ENCODE assay signal across 19 mouse cellular contexts in the genomic region with DNA sequence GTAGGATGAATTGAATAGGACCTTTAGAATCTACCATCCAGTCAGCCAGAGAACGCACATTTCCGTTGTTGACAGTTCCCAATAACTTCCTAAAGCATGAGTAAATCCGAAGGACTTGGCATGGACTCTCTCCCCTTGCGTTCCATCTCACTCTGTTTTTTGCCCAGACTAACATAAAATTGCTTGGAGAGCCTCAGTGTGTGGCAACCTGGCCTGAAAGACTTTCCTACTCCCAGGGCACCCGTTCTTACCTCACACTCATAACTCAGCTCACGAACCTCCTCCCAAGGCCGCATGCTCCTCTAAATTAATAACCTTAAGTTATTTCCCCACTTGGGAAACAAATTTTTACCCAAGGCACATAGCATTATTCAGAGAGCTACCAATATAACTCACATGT. TPM values are rescaled to one million over a fixed set of nuclear protein-coding genes. Genes with fewer than 3 reads are reported as not detected.
A peak's percentile ranks its signal among the peaks of the same experiment; 100 is the strongest.
DNase-seq lines count a peak whose midpoint lies in the region; ATAC-seq and TF ChIP-seq lines count a peak whose summit lies in the region.
"Had no signal": no experiment of that assay in that cellular context is flagged by ENCODE, and none has a peak within 500 bp of the region (broad histone marks: within the 10 kb centered on the region; RNA-seq: fewer than 3 reads in every experiment).

No protein-coding gene starts in this region.

- ATAC-seq in embryonic facial prominence, embryonic 13.5 days (ENCODE audit: insufficient number of reproducible peaks, insufficient read depth, low FRiP score, low TSS enrichment, low read depth): no peak
- no peak for ATAC-seq in embryonic facial prominence, embryonic 15.5 days (ENCODE audit: insufficient number of reproducible peaks, low FRiP score, low TSS enrichment, low read depth)
- no peak for ATAC-seq in stomach, postnatal 0 days (ENCODE audit: low FRiP score, low TSS enrichment)

- no peak for TF ChIP-seq RAD21 in CH12.LX (IDR thresholded peaks at IDR 0.05; ENCODE audit: low read depth, low read length)

- no peaks in the 10 kb centered on the region for H3K79me2 ChIP-seq in CH12.LX (replicated peaks; ENCODE audit: control insufficient read depth, extremely low read depth, insufficient read depth, poor library complexity, severe bottlenecking)

- no peak overlapping the region for H3K4me3 ChIP-seq in embryonic facial prominence, embryonic 13.5 days
- H3K4me3 ChIP-seq in embryonic facial prominence, embryonic 10.5 days: no peak overlapping the region
- H3K4me3 ChIP-seq in CH12.LX (replicated peaks in 1 of 3; ENCODE audit: low read depth in 2 of 3, low read length in 2 of 3, poor library complexity in 1 of 3): peak overlapping the region in 1 of 3 experiments; percentile 0
- no peak overlapping the region for H3K4me3 ChIP-seq in embryonic facial prominence, embryonic 15.5 days (replicated peaks)
- no peak overlapping the region for H3K4me3 ChIP-seq in stomach, postnatal 0 days (ENCODE audit: low read depth, low read length)
- H3K4me3 ChIP-seq: forebrain, embryonic 13.5 days; heart, embryonic 10.5 days; hindbrain, embryonic 13.5 days had no signal

- 0 out of 2 replicates have a peak, but pooled peaks have one; percentile 10 for TF ChIP-seq POLR2A in CH12.LX (IDR thresholded peaks at IDR 0.05; ENCODE audit: low read depth, low read length)

- H3K27ac ChIP-seq in embryonic facial prominence, embryonic 13.5 days: peak overlapping the region; percentile 55; the same call in 1 of the 2 replicates
- H3K27ac ChIP-seq in embryonic facial prominence, embryonic 10.5 days (replicated peaks): no peak overlapping the region
- H3K27ac ChIP-seq in CH12.LX (ENCODE audit: insufficient read depth, low read depth): peak overlapping the region; percentile 68
- H3K27ac ChIP-seq in embryonic facial prominence, embryonic 15.5 days (replicated peaks): peak overlapping the region; percentile 68
- H3K27ac ChIP-seq in stomach, postnatal 0 days (replicated peaks): peak overlapping the region; percentile 61
- H3K27ac ChIP-seq: forebrain, embryonic 13.5 days; heart, embryonic 10.5 days; hindbrain, embryonic 13.5 days; hindbrain, postnatal 0 days had no signal

- no peak overlapping the region for H3K4me2 ChIP-seq in embryonic facial prominence, embryonic 13.5 days
- peak overlapping the region; percentile 48 for H3K4me2 ChIP-seq in CH12.LX (ENCODE audit: insufficient read depth, low read depth, poor library complexity, severe bottlenecking)
- no peak overlapping the region for H3K4me2 ChIP-seq in embryonic facial prominence, embryonic 15.5 days (replicated peaks)
- H3K4me2 ChIP-seq in stomach, postnatal 0 days (replicated peaks; ENCODE audit: low read depth): no peak overlapping the region
- H3K4me2 ChIP-seq: forebrain, embryonic 13.5 days; hindbrain, embryonic 13.5 days had no signal

- no peaks in the 10 kb centered on the region for H3K36me3 ChIP-seq in embryonic facial prominence, embryonic 13.5 days
- H3K36me3 ChIP-seq in embryonic facial prominence, embryonic 10.5 days (replicated peaks): no peaks in the 10 kb centered on the region
- H3K36me3 ChIP-seq in CH12.LX (replicated peaks in 1 of 2; ENCODE audit: control insufficient read depth in 1 of 2, insufficient read depth in 1 of 2, low read length in 1 of 2): no peaks in the 10 kb centered on the region
- no peaks in the 10 kb centered on the region for H3K36me3 ChIP-seq in embryonic facial prominence, embryonic 15.5 days
- no peaks in the 10 kb centered on the region for H3K36me3 ChIP-seq in stomach, postnatal 0 days (ENCODE audit: control insufficient read depth, insufficient read depth, low read length)
- H3K36me3 ChIP-seq: G1E; heart, embryonic 10.5 days; hindbrain, embryonic 13.5 days had no signal

- no peaks in the 10 kb centered on the region for H3K9me3 ChIP-seq in embryonic facial prominence, embryonic 13.5 days
- H3K9me3 ChIP-seq in embryonic facial prominence, embryonic 10.5 days: no peaks in the 10 kb centered on the region
- peaks cover 3% of the 10 kb centered on the region for H3K9me3 ChIP-seq in CH12.LX (replicated peaks; ENCODE audit: low read length)
- H3K9me3 ChIP-seq in embryonic facial prominence, embryonic 15.5 days (replicated peaks): no peaks in the 10 kb centered on the region
- H3K9me3 ChIP-seq in stomach, postnatal 0 days (ENCODE audit: control insufficient read depth, low read length): no peaks in the 10 kb centered on the region
- H3K9me3 ChIP-seq: forebrain, embryonic 13.5 days; G1E; heart, embryonic 10.5 days; hindbrain, embryonic 13.5 days had no signal

- DNase-seq in embryonic facial prominence, embryonic 10.5 days (ENCODE audit: low spot score): no peak
- peak; percentile 28 for DNase-seq in CH12.LX (ENCODE audit: extremely low read depth)
- no peak for DNase-seq in stomach, postnatal 0 days (ENCODE audit: low spot score)
- no peak for DNase-seq in left cerebral cortex, adult 11 months (ENCODE audit: low spot score)
- DNase-seq: cerebellum, adult 11-12 months; cerebellum, adult 9-10 months; cerebellum, postnatal 25 days; gastrocnemius, postnatal 36 days; heart, adult 18-20 months; heart, postnatal 10 days; kidney, adult 11 months had no signal

- H3K27me3 ChIP-seq in embryonic facial prominence, embryonic 13.5 days: no peaks in the 10 kb centered on the region
- no peaks in the 10 kb centered on the region for H3K27me3 ChIP-seq in embryonic facial prominence, embryonic 10.5 days (replicated peaks; ENCODE audit: low read depth, poor library complexity, severe bottlenecking)
- H3K27me3 ChIP-seq in CH12.LX (replicated peaks): no peaks in the 10 kb centered on the region
- H3K27me3 ChIP-seq in embryonic facial prominence, embryonic 15.5 days: no peaks in the 10 kb centered on the region
- no peaks in the 10 kb centered on the region for H3K27me3 ChIP-seq in stomach, postnatal 0 days (ENCODE audit: control insufficient read depth, insufficient read depth, low read length)
- H3K27me3 ChIP-seq: forebrain, embryonic 13.5 days; hindbrain, embryonic 13.5 days had no signal

- no peak for TF ChIP-seq EP300 in CH12.LX (IDR thresholded peaks at IDR 0.05; ENCODE audit: low read length)
- no peak for TF ChIP-seq EP300 in stomach, postnatal 0 days (optimal IDR thresholded peaks at IDR 0.05)

- WGBS in embryonic facial prominence, embryonic 13.5 days: 87% methylated on average over 7 of the region's 7 CpGs
- WGBS in embryonic facial prominence, embryonic 10.5 days: 86% methylated on average over 7 of the region's 7 CpGs
- 77% methylated on average over 7 of the region's 7 CpGs for WGBS in embryonic facial prominence, embryonic 15.5 days
- WGBS in stomach, postnatal 0 days: 77% methylated on average over 7 of the region's 7 CpGs

- dilution Hi-C loops in CH12.LX (cut with MboI; ENCODE audit: extremely low pct_ligation_motif_present, extremely low pct_unique_long_range_greater_than_20kb, low sequenced_read_pairs): no loop called here

- in situ Hi-C loops in CH12.LX (cut with MboI; ENCODE audit: low pct_ligation_motif_present, low pct_unique_long_range_greater_than_20kb, low sequenced_read_pairs): no loop called here

- TF ChIP-seq CTCF in CH12.LX (conservative IDR thresholded peaks at IDR 0.05 in 1 of 2, IDR thresholded peaks at IDR 0.05 in 1 of 2; ENCODE audit: low read depth in 2 of 2, low read length in 2 of 2): no peak
- TF ChIP-seq CTCF in stomach, postnatal 0 days (IDR thresholded peaks at IDR 0.05; ENCODE audit: low read depth): no peak

- 0 out of 2 replicates have a peak, but pooled peaks cover 2% of the 10 kb centered on the region for H3K4me1 ChIP-seq in embryonic facial prominence, embryonic 13.5 days
- H3K4me1 ChIP-seq in embryonic facial prominence, embryonic 10.5 days: no peaks in the 10 kb centered on the region; the same call in 1 of the 2 replicates
- peaks cover 7 to 29% of the 10 kb centered on the region in 2 experiments for H3K4me1 ChIP-seq in CH12.LX (ENCODE audit: control insufficient read depth in 1 of 2, insufficient read depth in 2 of 2)
- H3K4me1 ChIP-seq in embryonic facial prominence, embryonic 15.5 days: no peaks in the 10 kb centered on the region
- H3K4me1 ChIP-seq in stomach, postnatal 0 days (replicated peaks; ENCODE audit: control insufficient read depth, insufficient read depth): no peaks in the 10 kb centered on the region
- H3K4me1 ChIP-seq: heart, embryonic 10.5 days; hindbrain, embryonic 13.5 days had no signal

- H3K9ac ChIP-seq in embryonic facial prominence, embryonic 13.5 days: no peak overlapping the region
- H3K9ac ChIP-seq in CH12.LX (ENCODE audit: insufficient read depth, low read depth): peak overlapping the region; percentile 18; the same call in 1 of the 2 replicates
- no peak overlapping the region for H3K9ac ChIP-seq in embryonic facial prominence, embryonic 15.5 days
- no peak overlapping the region for H3K9ac ChIP-seq in stomach, postnatal 0 days (ENCODE audit: low read length)
- H3K9ac ChIP-seq: forebrain, embryonic 13.5 days; hindbrain, embryonic 13.5 days had no signal

TF ChIP-seq in CH12.LX, 34 proteins besides CTCF, POLR2A, EP300 and RAD21 (continues in another document):
- no peak for TF ChIP-seq GABPA (IDR thresholded peaks at IDR 0.05; ENCODE audit: insufficient replicate concordance, low read depth, low read length)
- no peak for TF ChIP-seq BHLHE40 (IDR thresholded peaks at IDR 0.05; ENCODE audit: low read depth, low read length)
- no peak for TF ChIP-seq ZNF384 (IDR thresholded peaks at IDR 0.05; ENCODE audit: low read depth, low read length)
- TF ChIP-seq UBTF (IDR thresholded peaks at IDR 0.05; ENCODE audit: low read depth, low read length): no peak; the same call in 1 of the 2 replicates
- TF ChIP-seq JUN (IDR thresholded peaks at IDR 0.05; ENCODE audit: insufficient read depth, low read depth, low read length): no peak

RNA-seq across cellular contexts. Expression of a gene that starts 42.9 kb away (rescaled TPM):
- polyA plus RNA-seq in embryonic facial prominence, embryonic 13.5 days (2015; fragmentation: Nextera tagmentation; extraction: Ambion mirVana): 15.7 and 16.5 TPM in 2 replicates
- polyA plus RNA-seq in embryonic facial prominence, embryonic 10.5 days (2016; fragmentation: Nextera tagmentation; extraction: Ambion mirVana): 8.4 and 8.7 TPM in 2 replicates
- total RNA-seq in CH12.LX (2012; rRNA removed) (12.5 and 15.4 TPM in 2 replicates), CH12.LX (2014; rRNA removed) (15.7 and 15.8 TPM in 2 replicates)
- 14.9 and 15.8 TPM in 2 replicates for polyA plus RNA-seq in CH12.LX (2012; ENCODE audit: insufficient read length, low read depth)
- 17.5 and 19.5 TPM in 2 replicates for polyA plus RNA-seq in embryonic facial prominence, embryonic 15.5 days (2015; fragmentation: Nextera tagmentation; extraction: Ambion mirVana)
- 14.9 and 16.2 TPM in 2 replicates for polyA plus RNA-seq in stomach, postnatal 0 days (2015; fragmentation: Nextera tagmentation; extraction: Ambion mirVana)
- polyA plus RNA-seq: G1E had no signal

RNA-seq across cellular contexts. Expression of a gene that starts 48.7 kb away (rescaled TPM):
- polyA plus RNA-seq in embryonic facial prominence, embryonic 13.5 days (2015; fragmentation: Nextera tagmentation; extraction: Ambion mirVana): 1.5 and 1.7 TPM in 2 replicates
- polyA plus RNA-seq in embryonic facial prominence, embryonic 10.5 days (2016; fragmentation: Nextera tagmentation; extraction: Ambion mirVana): 0.26 and 0.35 TPM in 2 replicates
- total RNA-seq in CH12.LX (2012; rRNA removed): not detected in 2 replicates
- not detected in 2 replicates for total RNA-seq in CH12.LX (2014; rRNA removed)
- not detected in 2 replicates for polyA plus RNA-seq in CH12.LX (2012; ENCODE audit: insufficient read length, low read depth)
- polyA plus RNA-seq in embryonic facial prominence, embryonic 15.5 days (2015; fragmentation: Nextera tagmentation; extraction: Ambion mirVana): 12.7 and 17.5 TPM in 2 replicates
- 0.08 and 0.17 TPM in 2 replicates for polyA plus RNA-seq in stomach, postnatal 0 days (2015; fragmentation: Nextera tagmentation; extraction: Ambion mirVana)
- total RNA-seq: hematopoietic stem cell, adult 5-6 weeks had no signal
- polyA plus RNA-seq: G1E had no signal
